Mouse (Mus musculus) limb, embryonic 10.5 days (tissue): ENCODE data around the gene Macrod2. TPM values are rescaled to one million over a fixed set of nuclear protein-coding genes. Genes with fewer than 3 reads are reported as not detected.
A peak's percentile ranks its signal among the peaks of the same experiment; 100 is the strongest.

ENCODE experiments used
- DNase-seq: peaks from one replicate; pipeline ENCODE4 v3.0.0-alpha.2; 2017; ENCODE audit warnings: low spot score
- H3K27ac ChIP-seq: fragments of 300-500 bp; sonication (generic); 2 replicates; pipeline ENCODE4 v1.5.1; 2016; ENCODE audit warnings: mild to moderate bottlenecking
- H3K27me3 ChIP-seq: fragments of 300-500 bp; sonication (generic); 2 replicates; pipeline ENCODE4 v1.6.1; 2016; ENCODE audit warnings: low read depth, mild to moderate bottlenecking; ENCODE audit not compliant: poor library complexity, severe bottlenecking
- H3K36me3 ChIP-seq: fragments of 300-500 bp; sonication (generic); 2 replicates; pipeline ENCODE4 v1.6.1; 2016; ENCODE audit warnings: mild to moderate bottlenecking, moderate library complexity
- H3K4me1 ChIP-seq: fragments of 300-500 bp; sonication (generic); 2 replicates; pipeline ENCODE4 v1.6.1; 2016
- H3K4me3 ChIP-seq: fragments of 300-500 bp; sonication (generic); 2 replicates; pipeline ENCODE4 v1.5.1; 2016; ENCODE audit warnings: mild to moderate bottlenecking, moderate library complexity
- H3K9me3 ChIP-seq: fragments of 300-500 bp; sonication (generic); replicated peaks from 2 replicates; pipeline ENCODE4 v1.6.1; 2016; ENCODE audit warnings: mild to moderate bottlenecking
- WGBS: fragments of 180-500 bp; shearing (Covaris S2); methylation state at CpG from one replicate; pipeline ENCODE4 v1.1.7; 2016; 5-methylcytosine and 5-hydroxymethylcytosine counted together
- polyA plus RNA-seq: library from polyadenylated mRNA; unstranded; fragments of >200 nt; fragmentation: Nextera tagmentation; extraction: Ambion mirVana; gene quantifications from 2 replicates; pipeline ENCODE4 v1.2.1, GENCODE M21; 2016

Gene Macrod2
- polyA plus RNA-seq, 1 experiment from 2014 or later: 42.7 TPM

- Histone ChIP-seq H3K36me3 (no peaks in the 10 kb centered on the region), H3K4me1 (no peaks in the 10 kb centered on the region), H3K9me3 (no peaks in the 10 kb centered on the region), H3K4me3 (no peak overlapping the region), H3K27ac (no peak overlapping the region), H3K27me3 (no peaks in the 10 kb centered on the region)
- no peak for DNase-seq
- WGBS: 88% methylated on average over 6 of the region's 6 CpGs
These were observed 1449.5 kb downstream of the Macrod2 start for GRCm38 (mm10) chr2:141844408-141845175.

- H3K27ac ChIP-seq: no peak overlapping the region
- peaks cover 20% of the 10 kb centered on the region for H3K4me1 ChIP-seq
- DNase-seq: no peak
- H3K4me3 ChIP-seq: no peak overlapping the region
- WGBS: 46% methylated on average over 2 of the region's 2 CpGs
- no peaks in the 10 kb centered on the region for H3K27me3 ChIP-seq
- no peaks in the 10 kb centered on the region for H3K36me3 ChIP-seq
- H3K9me3 ChIP-seq: no peaks in the 10 kb centered on the region
These were observed 1464.1 kb downstream of the Macrod2 start for GRCm38 (mm10) chr2:141859220-141859619.

- 88% methylated on average over 6 of the region's 6 CpGs for WGBS
- no peaks in the 10 kb centered on the region for H3K36me3 ChIP-seq
- no peak overlapping the region for H3K4me3 ChIP-seq
These were observed 1466.7 kb downstream of the Macrod2 start for GRCm38 (mm10) chr2:141861679-141862268.

GRCm38 (mm10) chr2:141862531-141863265 is 1467.6 kb downstream of the Macrod2 start:
- H3K4me3 ChIP-seq: no peak overlapping the region
- H3K36me3 ChIP-seq: no peaks in the 10 kb centered on the region
- H3K4me1 ChIP-seq: peaks cover 20% of the 10 kb centered on the region
- WGBS: 39% methylated on average over 9 of the region's 9 CpGs
- H3K27me3 ChIP-seq: no peaks in the 10 kb centered on the region
- no peak for DNase-seq
- H3K27ac ChIP-seq: no peak overlapping the region
- no peaks in the 10 kb centered on the region for H3K9me3 ChIP-seq

More at GRCm38 (mm10) chr2:141861679-141862268, 1466.7 kb downstream of the Macrod2 start:
- H3K27ac ChIP-seq: no peak overlapping the region
- DNase-seq: no peak
- H3K4me1 ChIP-seq: peaks cover 20% of the 10 kb centered on the region
- H3K9me3 ChIP-seq: no peaks in the 10 kb centered on the region
- no peaks in the 10 kb centered on the region for H3K27me3 ChIP-seq

GRCm38 (mm10) chr2:141863628-141864165 is 1468.6 kb downstream of the Macrod2 start:
- Histone ChIP-seq H3K4me3 (no peak overlapping the region), H3K36me3 (no peaks in the 10 kb centered on the region), H3K27ac (no peak overlapping the region), H3K4me1 (peaks cover 19% of the 10 kb centered on the region), H3K27me3 (no peaks in the 10 kb centered on the region), H3K9me3 (no peaks in the 10 kb centered on the region)
- no peak for DNase-seq
- WGBS: 69% methylated on average over 2 of the region's 2 CpGs

- 90% methylated on average over 4 of the region's 4 CpGs for WGBS
- Histone ChIP-seq H3K27ac (no peak overlapping the region), H3K4me3 (no peak overlapping the region), H3K27me3 (no peaks in the 10 kb centered on the region), H3K4me1 (no peaks in the 10 kb centered on the region), H3K36me3 (no peaks in the 10 kb centered on the region), H3K9me3 (no peaks in the 10 kb centered on the region)
- DNase-seq: no peak
These were observed 1475.8 kb downstream of the Macrod2 start for GRCm38 (mm10) chr2:141870930-141871329.

- Histone ChIP-seq H3K4me3 (no peak overlapping the region), H3K27me3 (no peaks in the 10 kb centered on the region), H3K9me3 (no peaks in the 10 kb centered on the region), H3K4me1 (peaks cover 18% of the 10 kb centered on the region; the same call in 1 of the 2 replicates), H3K36me3 (no peaks in the 10 kb centered on the region), H3K27ac (no peak overlapping the region)
- no peak for DNase-seq
- WGBS: 36% methylated on average over 10 of the region's 10 CpGs
These were observed 1481.2 kb downstream of the Macrod2 start for GRCm38 (mm10) chr2:141876155-141876851.

GRCm38 (mm10) chr2:141876958-141877357 is 1481.8 kb downstream of the Macrod2 start:
- no peaks in the 10 kb centered on the region for H3K27me3 ChIP-seq
- H3K36me3 ChIP-seq: no peaks in the 10 kb centered on the region
- H3K9me3 ChIP-seq: no peaks in the 10 kb centered on the region
- H3K4me1 ChIP-seq: peaks cover 18% of the 10 kb centered on the region; the same call in 1 of the 2 replicates
- 87% methylated on average over 2 of the region's 2 CpGs for WGBS
- no peak overlapping the region for H3K4me3 ChIP-seq
- H3K27ac ChIP-seq: no peak overlapping the region
- DNase-seq: no peak

- H3K4me1 ChIP-seq: peaks cover 18% of the 10 kb centered on the region; the same call in 1 of the 2 replicates
- no peak overlapping the region for H3K4me3 ChIP-seq
- DNase-seq: no peak
- WGBS: 86% methylated on average over 1 of the region's 1 CpGs
- H3K36me3 ChIP-seq: no peaks in the 10 kb centered on the region
- peak overlapping the region; percentile 38 for H3K27ac ChIP-seq
- no peaks in the 10 kb centered on the region for H3K9me3 ChIP-seq
- no peaks in the 10 kb centered on the region for H3K27me3 ChIP-seq
These were observed 1483.4 kb downstream of the Macrod2 start for GRCm38 (mm10) chr2:141878473-141878872.

- no peaks in the 10 kb centered on the region for H3K36me3 ChIP-seq
- no peaks in the 10 kb centered on the region for H3K9me3 ChIP-seq
- 48% methylated on average over 9 of the region's 9 CpGs for WGBS
- peak overlapping the region; percentile 50; the same call in 1 of the 2 replicates for H3K27ac ChIP-seq
- H3K4me3 ChIP-seq: no peak overlapping the region
- no peak for DNase-seq
- peaks cover 18% of the 10 kb centered on the region; the same call in 1 of the 2 replicates for H3K4me1 ChIP-seq
- H3K27me3 ChIP-seq: no peaks in the 10 kb centered on the region
These were observed 1484.6 kb downstream of the Macrod2 start for GRCm38 (mm10) chr2:141879711-141880110.

GRCm38 (mm10) chr2:141886694-141887474 is 1491.8 kb downstream of the Macrod2 start:
- DNase-seq: no peak
- WGBS: 58% methylated on average over 11 of the region's 11 CpGs
- H3K27ac ChIP-seq: no peak overlapping the region

GRCm38 (mm10) chr2:141889497-141889896 is 1494.4 kb downstream of the Macrod2 start:
- DNase-seq: no peak
- Histone ChIP-seq H3K27me3 (no peaks in the 10 kb centered on the region), H3K4me1 (peaks cover 12% of the 10 kb centered on the region), H3K36me3 (no peaks in the 10 kb centered on the region), H3K4me3 (no peak overlapping the region), H3K27ac (no peak overlapping the region), H3K9me3 (no peaks in the 10 kb centered on the region)
- 82% methylated on average over 2 of the region's 2 CpGs for WGBS

More at GRCm38 (mm10) chr2:141886694-141887474, 1491.8 kb downstream of the Macrod2 start:
- H3K27me3 ChIP-seq: no peaks in the 10 kb centered on the region
- no peaks in the 10 kb centered on the region for H3K9me3 ChIP-seq
- H3K4me1 ChIP-seq: peaks cover 12% of the 10 kb centered on the region
- no peaks in the 10 kb centered on the region for H3K36me3 ChIP-seq
- H3K4me3 ChIP-seq: no peak overlapping the region
